Mouse (Mus musculus) C2C12 (cell line): ENCODE results near the gene Bcl6b. TPM values are rescaled to one million over a fixed set of nuclear protein-coding genes. Genes with fewer than 3 reads are reported as not detected.

Experiments
- H3K27me3 ChIP-seq: one replicate; pipeline ENCODE4 v1.6.1; 2011; ENCODE audit not compliant: control insufficient read depth, insufficient read depth, insufficient read length
- H3K36me3 ChIP-seq: one replicate; pipeline ENCODE4 v1.6.1; 2011; ENCODE audit not compliant: control insufficient read depth, insufficient read depth
- H3K4me3 ChIP-seq: one replicate; pipeline ENCODE4 v1.5.1; 2011; ENCODE audit warnings: mild to moderate bottlenecking, control low read depth; ENCODE audit not compliant: poor library complexity, insufficient read depth, severe bottlenecking
- H3K79me2 ChIP-seq: one replicate; pipeline ENCODE4 v1.6.1; 2011; ENCODE audit not compliant: control insufficient read depth, insufficient read depth
- H3K79me3 ChIP-seq: one replicate; pipeline ENCODE4 v1.6.1; 2011; ENCODE audit warnings: low read depth, control low read depth
- H3ac ChIP-seq: one replicate; pipeline ENCODE3; 2011; ENCODE audit warnings: low read depth; ENCODE audit not compliant: control insufficient read depth, insufficient read length
- CEBPB ChIP-seq: IDR thresholded peaks from one replicate; pipeline ENCODE4 v1.6.1; 2011; ENCODE audit warnings: low read depth, mild to moderate bottlenecking, control low read depth, moderate library complexity
- CTCF ChIP-seq: IDR thresholded peaks from one replicate; pipeline ENCODE4 v1.5.1; 2011; ENCODE audit not compliant: control insufficient read depth, insufficient read depth, insufficient read length
- FOSL1 ChIP-seq: IDR thresholded peaks from one replicate; pipeline ENCODE4 v1.8.0; 2011; ENCODE audit warnings: mild to moderate bottlenecking, low read length; ENCODE audit not compliant: poor library complexity, insufficient read depth, severe bottlenecking
- MAX ChIP-seq: IDR thresholded peaks from one replicate; pipeline ENCODE4 v1.6.1; 2011; ENCODE audit warnings: mild to moderate bottlenecking, control low read depth
- MYOD1 ChIP-seq: IDR thresholded peaks from one replicate; pipeline ENCODE4 v1.6.1; 2011; ENCODE audit warnings: low read depth; ENCODE audit not compliant: control insufficient read depth, insufficient read length
- MYOG ChIP-seq: IDR thresholded peaks from one replicate; pipeline ENCODE4 v1.6.1; 2011; ENCODE audit not compliant: control insufficient read depth, insufficient read length; ENCODE audit errors: extremely low read depth
- USF1 ChIP-seq: IDR thresholded peaks from one replicate; pipeline ENCODE4 v1.6.1; 2011; ENCODE audit warnings: low read depth, mild to moderate bottlenecking, control low read depth, moderate library complexity
- microRNA-seq: library from miRNA; unstranded; fragments of <30 nt; microRNA quantifications from one replicate; pipeline ENCODE4, GENCODE M21; 2019; ENCODE audit warnings: borderline microRNAs expressed
- polyA plus RNA-seq: library from polyadenylated mRNA; unstranded; fragments of >200 nt; fragmentation: generic; extraction: Trizol; gene quantifications from one replicate; pipeline ENCODE4 v1.2.1, GENCODE M21; 2012; ENCODE audit warnings: missing spikeins

The Bcl6b gene
- polyA plus RNA-seq, 1 experiment = 9.3 TPM

GRCm38 (mm10) chr11:70179401-70179800, 50.2 kb downstream of the Bcl6b start:
- H3K36me3 ChIP-seq = no peaks in the 10 kb centered on the region
- H3K79me3 ChIP-seq = no peaks in the 10 kb centered on the region
- no peak overlapping the region for H3ac ChIP-seq
- TF ChIP-seq MYOG (no peak), MAX (no peak), USF1 (no peak), CTCF (no peak), FOSL1 (no peak), CEBPB (no peak), MYOD1 (no peak)
- no peaks in the 10 kb centered on the region for H3K27me3 ChIP-seq
- H3K4me3 ChIP-seq = no peak overlapping the region
- H3K79me2 ChIP-seq = no peaks in the 10 kb centered on the region

- H3K79me2 ChIP-seq = no peaks in the 10 kb centered on the region
- TF ChIP-seq CEBPB (no peak), CTCF (no peak), USF1 (no peak), MYOG (no peak), FOSL1 (no peak), MYOD1 (no peak), MAX (no peak)
Measured at GRCm38 (mm10) chr11:70178756-70179155, 50.8 kb downstream of the Bcl6b start.

GRCm38 (mm10) chr11:70178311-70178710, 51.3 kb downstream of the Bcl6b start:
- H3K27me3 ChIP-seq = no peaks in the 10 kb centered on the region
- no peaks in the 10 kb centered on the region for H3K36me3 ChIP-seq
- no peak overlapping the region for H3ac ChIP-seq
- no peak overlapping the region for H3K4me3 ChIP-seq
- TF ChIP-seq FOSL1 = no peak
- no peak for TF ChIP-seq MAX
- no peak for TF ChIP-seq MYOD1
- TF ChIP-seq CTCF = no peak
- TF ChIP-seq USF1 = no peak
- TF ChIP-seq CEBPB = no peak
- TF ChIP-seq MYOG = no peak
- no peaks in the 10 kb centered on the region for H3K79me2 ChIP-seq
- H3K79me3 ChIP-seq = no peaks in the 10 kb centered on the region

More at GRCm38 (mm10) chr11:70178756-70179155, 50.8 kb downstream of the Bcl6b start:
- Histone ChIP-seq H3K36me3 (no peaks in the 10 kb centered on the region), H3ac (no peak overlapping the region), H3K27me3 (no peaks in the 10 kb centered on the region), H3K4me3 (no peak overlapping the region), H3K79me3 (no peaks in the 10 kb centered on the region)

- no peak for TF ChIP-seq USF1
- no peak for TF ChIP-seq MAX
- TF ChIP-seq MYOD1 = no peak
- TF ChIP-seq CTCF = no peak
- no peak for TF ChIP-seq MYOG
- TF ChIP-seq FOSL1 = no peak
- no peak for TF ChIP-seq CEBPB
- no peak overlapping the region for H3ac ChIP-seq
- no peaks in the 10 kb centered on the region for H3K36me3 ChIP-seq
- no peaks in the 10 kb centered on the region for H3K79me3 ChIP-seq
- no peak overlapping the region for H3K4me3 ChIP-seq
- H3K27me3 ChIP-seq = no peaks in the 10 kb centered on the region
- H3K79me2 ChIP-seq = no peaks in the 10 kb centered on the region
Measured at GRCm38 (mm10) chr11:70177647-70178046, 52.0 kb downstream of the Bcl6b start.

GRCm38 (mm10) chr11:70174491-70174890, 55.1 kb downstream of the Bcl6b start:
- no peak overlapping the region for H3K4me3 ChIP-seq
- no peak overlapping the region for H3ac ChIP-seq
- TF ChIP-seq MYOD1 = no peak
- TF ChIP-seq CEBPB = no peak
- TF ChIP-seq USF1 = no peak
- no peak for TF ChIP-seq FOSL1
- TF ChIP-seq MAX = no peak
- TF ChIP-seq MYOG = no peak
- no peak for TF ChIP-seq CTCF
- H3K79me3 ChIP-seq = no peaks in the 10 kb centered on the region
- H3K79me2 ChIP-seq = no peaks in the 10 kb centered on the region
- no peaks in the 10 kb centered on the region for H3K27me3 ChIP-seq
- H3K36me3 ChIP-seq = no peaks in the 10 kb centered on the region

Small RNAs within 50 kb of the gene (microRNA-seq; reads per million reads assigned to microRNA genes)
- gene Mir195a = 1,341 reads per million, percentile 88 among the genes with 10 or more reads in this experiment
- not detected for gene Mir497
- gene Mir497b = not detected

Other genes starting within 250 kb of the Bcl6b start
- 141 TPM for gene Ctdnep1, start 248.6 kb downstream of the Bcl6b start, polyA plus RNA-seq
- gene Elp5, start 247.3 kb downstream of the Bcl6b start, polyA plus RNA-seq = 111 TPM
- 362 TPM for gene Gabarap, start 238.7 kb downstream of the Bcl6b start, polyA plus RNA-seq
- 93.4 TPM for gene Phf23, start 234.0 kb downstream of the Bcl6b start, polyA plus RNA-seq
- gene Dvl2, start 229.2 kb downstream of the Bcl6b start, polyA plus RNA-seq = 36.4 TPM
- gene Acadvl, start 214.4 kb downstream of the Bcl6b start, polyA plus RNA-seq = 87.8 TPM
- 25.3 TPM for gene Dlg4, start 212.9 kb downstream of the Bcl6b start, polyA plus RNA-seq
- 4.0 TPM for gene Asgr1, start 175.7 kb downstream of the Bcl6b start, polyA plus RNA-seq
- gene Asgr2, start 137.2 kb downstream of the Bcl6b start, polyA plus RNA-seq = 1.3 TPM
- 1.8 TPM for gene Mgl2, start 99.5 kb downstream of the Bcl6b start, polyA plus RNA-seq
- 0.20 TPM for gene Clec10a, start 73.6 kb downstream of the Bcl6b start, polyA plus RNA-seq
- gene Slc16a11, start 17.0 kb downstream of the Bcl6b start, polyA plus RNA-seq = 145 TPM
- gene Slc16a13, start 8.7 kb downstream of the Bcl6b start, polyA plus RNA-seq = 22.0 TPM
- 91.7 TPM for gene 0610010K14Rik, start 8.1 kb upstream of the Bcl6b start, polyA plus RNA-seq
- gene Gm21988, start 10.0 kb upstream of the Bcl6b start, polyA plus RNA-seq = 10.8 TPM
- 300 TPM for gene Rnasek, start 10.0 kb upstream of the Bcl6b start, polyA plus RNA-seq
- gene Alox12, start 25.6 kb upstream of the Bcl6b start, polyA plus RNA-seq = 0.47 TPM
- 0.04 TPM for gene Alox12e, start 92.8 kb upstream of the Bcl6b start, polyA plus RNA-seq
- gene Alox15, start 122.2 kb upstream of the Bcl6b start, polyA plus RNA-seq = not detected
- gene Pelp1, start 180.2 kb upstream of the Bcl6b start, polyA plus RNA-seq = 40.6 TPM
- 27.6 TPM for gene Arrb2, start 202.8 kb upstream of the Bcl6b start, polyA plus RNA-seq
- gene Med11, start 222.1 kb upstream of the Bcl6b start, polyA plus RNA-seq = 46.2 TPM
- 0.04 TPM for gene Zmynd15, start 229.6 kb upstream of the Bcl6b start, polyA plus RNA-seq
- 0.19 TPM for gene Cxcl16, start 230.2 kb upstream of the Bcl6b start, polyA plus RNA-seq